Mouse (Mus musculus) layer of hippocampus, adult 8-10 months (tissue): ENCODE results near the gene Fbl. TPM values are rescaled to one million over a fixed set of nuclear protein-coding genes. Genes with fewer than 3 reads are reported as not detected.
"Not testable (repeated sequence)": the region's sequence is repeated elsewhere in the genome, so short reads cannot be mapped to it uniquely, and the experiment has no call there.

Source experiments
- DNase-seq, 2 experiments: peaks; one replicate each; pipeline ENCODE4 v3.0.0; 2022; ENCODE audit warnings: low spot score in 2 of 2
- total RNA-seq, 4 experiments: library from RNA; stranded (reverse); gene quantifications; 2 replicates each; pipeline ENCODE4 v1.2.4; 2022

The Fbl gene
- 10 to 100 TPM; 44.6 to 56.7 (median 54.5) TPM for total RNA-seq

DNA sequence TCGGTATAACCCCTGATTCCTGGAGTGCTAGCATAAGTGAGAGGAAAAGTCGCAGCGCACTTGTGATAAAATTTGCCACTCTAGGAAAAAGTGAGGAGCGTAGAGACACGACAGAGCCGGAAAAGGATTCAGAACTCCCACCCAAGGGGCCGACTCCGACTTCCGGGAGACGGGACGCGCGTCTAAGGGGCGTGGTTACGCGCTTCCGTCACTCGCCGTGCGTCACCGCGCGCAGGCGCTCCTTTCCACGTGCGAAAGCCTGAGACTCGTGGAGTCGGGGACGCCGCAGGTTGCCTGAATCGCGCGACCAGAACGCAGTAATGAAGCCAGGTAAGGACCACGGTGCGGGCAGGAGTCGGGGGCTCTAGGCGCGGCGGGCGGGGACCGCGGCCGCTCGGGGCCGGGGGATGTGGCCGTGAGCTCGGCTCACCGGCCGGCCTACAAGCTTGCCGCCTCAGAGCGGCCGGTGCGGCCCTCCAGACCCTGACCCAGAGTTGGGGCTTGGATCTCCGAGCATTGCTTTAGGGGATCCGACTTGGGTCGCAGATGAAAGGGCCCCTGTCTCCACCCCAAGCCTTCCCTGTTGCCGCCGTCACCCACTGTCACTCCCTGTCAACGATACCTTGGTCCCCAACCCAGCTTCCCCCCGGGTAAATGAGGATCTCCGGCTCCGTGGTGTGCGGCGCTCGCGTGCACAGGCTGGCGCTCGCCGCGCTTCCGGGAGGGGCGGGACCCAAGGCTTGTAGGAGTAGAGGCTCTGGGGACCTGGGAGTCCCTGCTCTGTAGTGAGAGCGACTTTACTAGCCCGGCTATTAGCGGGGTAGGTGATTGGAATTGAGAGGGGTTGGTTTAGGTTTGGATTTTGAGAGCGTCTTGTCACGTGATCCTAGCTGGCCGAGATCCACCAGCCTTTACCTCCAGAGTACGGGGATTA lies at the start of gene Fbl:
Gene Fbl, plus strand, starts transcription at position 222 of the 934 bp plus-strand sequence.
- peak; percentile 86 to 90 for DNase-seq

DNA sequence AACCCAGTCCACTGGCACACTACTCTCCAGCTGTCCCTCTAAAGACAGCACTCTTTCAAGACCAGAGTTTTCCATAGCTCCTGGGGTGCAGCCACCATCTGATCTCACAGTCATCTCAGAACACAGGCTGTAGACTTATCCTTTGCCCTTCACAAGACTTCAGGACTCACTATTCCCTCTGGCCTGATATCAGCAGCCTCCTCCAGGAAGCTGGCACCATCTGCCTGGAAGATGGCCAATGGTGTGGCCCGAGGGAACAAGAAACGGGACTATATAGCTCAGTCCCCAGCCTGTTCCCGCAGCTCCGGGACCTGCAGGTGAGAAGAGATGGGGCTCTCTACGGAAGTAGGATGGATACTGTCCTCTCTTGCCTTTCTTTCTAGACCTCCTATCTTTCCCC lies 40.3 kb upstream of the Fbl start, which contains the start of gene 9530053A07Rik:
Gene 9530053A07Rik, plus strand, starts transcription at position 301 of the 400 bp plus-strand sequence.
- DNase-seq: no peak

DNA sequence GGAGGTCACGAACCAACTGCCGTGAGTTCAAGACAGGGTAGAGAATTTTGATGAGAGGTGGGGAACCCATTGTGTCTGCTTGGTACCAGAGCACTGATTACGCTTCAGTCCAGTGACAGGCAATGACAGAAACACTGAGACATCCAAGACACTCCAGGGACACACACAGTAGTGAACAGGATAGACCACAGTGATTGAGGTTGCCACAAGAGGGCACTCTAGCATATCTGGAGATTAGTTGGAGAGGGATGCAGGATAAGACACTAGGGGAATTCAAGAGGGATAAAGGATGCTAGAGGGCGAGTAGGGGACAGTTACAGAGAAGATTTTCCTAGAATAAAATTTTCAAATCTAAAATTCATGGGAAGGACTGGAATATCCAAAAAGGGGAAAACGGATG lies 31.9 kb upstream of the Fbl start:
- no peak for DNase-seq

DNA sequence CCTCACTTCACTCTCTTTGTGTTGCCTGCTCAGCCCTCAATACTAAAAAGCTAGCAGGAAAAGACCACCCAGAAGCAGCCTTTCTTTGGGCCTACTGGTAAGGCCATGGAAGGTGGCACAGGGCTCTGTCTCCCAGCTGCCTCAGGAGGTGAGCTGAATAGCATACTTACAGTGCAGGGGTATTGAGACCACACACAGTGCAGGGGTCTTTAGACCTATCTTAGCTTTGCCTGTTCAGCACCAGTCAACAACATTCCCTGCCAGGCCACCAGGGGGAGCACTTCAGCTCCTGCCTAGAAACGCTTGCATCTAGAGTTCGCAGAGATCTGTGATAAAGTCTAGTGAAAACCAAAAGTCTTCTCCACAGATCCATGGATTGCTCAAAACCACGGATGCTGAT lies 21.2 kb upstream of the Fbl start:
- peak in 1 of 2 experiments; percentile 53 for DNase-seq

DNA sequence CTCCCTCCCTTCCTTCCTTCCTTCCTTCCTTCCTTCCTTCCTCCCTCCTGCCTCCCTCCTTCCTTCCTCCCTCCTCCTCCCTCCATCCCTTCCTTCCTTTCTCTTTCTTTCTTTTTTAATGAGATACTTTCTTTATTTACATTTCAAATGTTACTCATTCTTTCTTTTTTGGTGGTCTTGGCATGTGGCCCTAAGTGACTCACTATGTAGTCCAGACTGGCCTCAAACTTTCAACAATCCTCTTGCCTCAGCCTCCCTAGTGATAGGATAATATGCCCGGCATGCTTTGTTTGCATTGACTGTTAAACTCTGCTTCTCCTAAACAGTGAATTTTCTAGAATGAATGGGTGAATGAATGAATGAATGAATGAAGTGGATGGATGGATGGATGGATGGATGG lies 19.7 kb upstream of the Fbl start:
- DNase-seq: no peak

DNA sequence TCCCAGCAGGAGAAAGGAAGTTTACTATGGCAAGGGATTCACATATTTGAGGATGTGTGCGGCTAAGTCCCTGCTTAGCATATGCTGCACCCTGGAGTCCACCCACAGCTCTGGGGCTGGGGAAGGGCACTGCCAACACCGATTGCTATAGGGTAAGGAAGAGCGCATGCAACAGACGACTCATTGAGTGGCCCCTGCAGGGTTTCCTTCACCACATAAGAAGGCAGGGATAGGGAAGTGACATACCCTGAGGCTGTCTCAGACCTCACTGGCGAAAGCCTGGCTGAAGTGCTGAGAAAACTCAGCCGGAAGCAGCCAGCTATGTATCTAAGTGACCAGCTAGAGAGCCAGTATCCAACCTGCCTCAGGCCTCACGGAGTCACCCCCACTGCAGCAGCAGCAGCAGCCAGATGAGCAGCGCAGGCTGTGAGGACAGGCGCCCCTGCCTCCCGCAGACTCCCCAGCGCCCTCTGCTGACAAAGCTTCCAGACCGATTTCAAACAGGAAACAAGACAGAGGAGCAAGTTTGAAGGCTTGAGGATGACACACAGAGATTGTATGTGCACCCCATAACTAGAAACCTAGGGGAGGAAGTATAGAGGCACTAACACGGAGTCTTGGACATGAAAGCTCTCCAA lies 17.8 kb upstream of the Fbl start:
- peak in 1 of 2 experiments; percentile 17 for DNase-seq

DNA sequence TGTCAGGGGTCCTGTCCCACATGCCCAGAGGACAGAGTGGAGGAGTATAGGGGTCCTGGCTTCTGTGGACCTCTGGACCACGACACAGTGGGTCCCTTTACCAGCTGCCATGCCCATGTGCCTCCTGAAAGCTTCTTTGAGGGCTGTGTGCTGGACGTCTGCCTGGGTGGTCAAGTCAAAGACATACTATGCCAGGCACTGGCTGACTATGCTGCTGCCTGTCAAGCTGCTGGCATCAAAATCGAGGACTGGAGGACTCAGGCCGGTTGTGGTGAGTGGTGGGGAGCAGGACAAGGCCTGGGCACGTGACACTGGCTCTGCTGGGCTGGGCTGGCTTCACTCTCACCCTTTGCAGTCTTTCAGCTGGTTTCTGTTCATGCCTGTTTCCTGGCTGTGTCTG lies 15.9 kb upstream of the Fbl start:
- DNase-seq: not testable (repeated sequence)

DNA sequence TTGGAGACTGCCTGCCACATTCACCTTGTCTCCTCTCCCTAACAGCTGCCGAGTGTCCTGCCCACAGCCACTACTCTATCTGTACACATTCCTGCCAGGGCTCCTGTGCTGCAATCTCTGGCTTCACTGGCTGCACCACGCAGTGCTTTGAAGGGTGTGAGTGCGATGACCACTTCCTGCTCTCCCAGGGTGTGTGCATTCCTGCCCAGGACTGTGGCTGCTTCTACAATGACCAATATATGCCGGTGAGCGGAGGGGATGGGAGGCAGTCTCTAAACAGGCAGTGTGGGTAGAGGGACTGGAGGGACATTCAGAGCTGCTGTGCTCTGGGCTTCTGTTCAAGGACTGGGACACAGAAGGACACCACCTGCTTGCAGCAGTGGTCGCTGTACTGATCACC lies 10.2 kb upstream of the Fbl start:
- no peak for DNase-seq

DNA sequence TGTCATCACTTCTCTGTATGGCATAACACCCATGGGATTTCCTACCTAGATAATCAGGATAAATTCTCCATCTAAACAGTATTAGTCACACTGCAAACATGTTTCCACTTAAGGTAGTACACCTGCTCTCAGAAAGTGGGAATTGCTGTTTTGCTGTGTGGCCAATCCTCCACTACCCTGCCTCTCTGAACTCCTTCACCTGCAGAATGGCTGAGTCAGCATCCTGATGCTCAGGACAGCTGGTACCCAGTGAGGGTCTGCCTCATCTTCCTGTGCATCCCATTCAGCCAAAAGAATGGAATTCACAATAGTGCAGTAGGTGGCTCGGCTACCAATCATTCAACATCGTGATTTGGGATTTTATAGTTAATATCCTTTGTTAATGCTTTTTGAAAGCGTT lies 9.6 kb upstream of the Fbl start:
- no peak for DNase-seq

DNA sequence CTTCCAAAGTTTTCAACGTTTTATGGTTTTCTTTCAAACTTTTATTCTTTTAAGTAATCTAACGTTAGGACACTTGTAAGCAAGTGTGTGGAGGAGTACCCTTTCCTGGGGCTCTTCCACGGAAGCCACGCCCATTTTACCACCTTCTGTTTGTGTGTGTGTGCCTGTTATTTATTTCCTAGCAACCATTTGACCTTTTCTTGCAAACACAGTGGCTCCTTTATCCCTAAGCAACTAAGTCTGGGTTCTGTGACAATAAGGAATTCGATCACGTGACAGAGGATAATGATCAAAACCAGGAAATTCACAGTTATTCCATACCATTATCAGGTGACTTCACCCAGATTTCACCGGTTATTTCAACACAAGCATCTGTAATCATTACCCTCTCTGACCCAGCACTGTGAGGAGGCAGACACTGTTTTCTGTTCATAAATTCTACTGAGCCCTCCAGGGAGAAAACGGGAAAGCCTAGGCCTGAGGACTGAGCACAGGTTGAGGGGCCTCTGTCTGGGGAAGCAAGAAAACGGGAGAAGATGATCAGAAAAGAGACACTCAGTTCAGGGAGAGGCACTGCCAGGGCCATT lies 8.3 kb upstream of the Fbl start:
- no peak for DNase-seq

DNA sequence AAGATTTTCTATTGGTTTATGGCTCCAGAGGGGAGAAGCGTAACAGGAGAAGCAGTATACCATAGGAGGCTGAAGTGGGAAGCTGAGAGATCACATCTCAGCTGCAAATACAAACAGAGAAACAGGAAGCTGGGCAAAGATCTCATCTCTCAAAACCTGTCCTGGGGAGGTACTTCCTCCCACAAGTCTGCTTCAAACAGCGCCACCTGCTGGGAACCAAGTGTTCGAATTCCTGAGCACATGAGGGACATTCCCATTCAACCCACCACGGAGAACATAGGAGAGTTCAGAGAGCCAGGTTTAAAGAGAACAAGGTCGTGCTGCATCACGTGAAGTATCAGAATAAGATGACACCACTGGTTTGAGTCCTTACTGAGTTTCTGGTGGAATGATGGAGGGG lies 4.1 kb upstream of the Fbl start:
- DNase-seq: no peak

DNA sequence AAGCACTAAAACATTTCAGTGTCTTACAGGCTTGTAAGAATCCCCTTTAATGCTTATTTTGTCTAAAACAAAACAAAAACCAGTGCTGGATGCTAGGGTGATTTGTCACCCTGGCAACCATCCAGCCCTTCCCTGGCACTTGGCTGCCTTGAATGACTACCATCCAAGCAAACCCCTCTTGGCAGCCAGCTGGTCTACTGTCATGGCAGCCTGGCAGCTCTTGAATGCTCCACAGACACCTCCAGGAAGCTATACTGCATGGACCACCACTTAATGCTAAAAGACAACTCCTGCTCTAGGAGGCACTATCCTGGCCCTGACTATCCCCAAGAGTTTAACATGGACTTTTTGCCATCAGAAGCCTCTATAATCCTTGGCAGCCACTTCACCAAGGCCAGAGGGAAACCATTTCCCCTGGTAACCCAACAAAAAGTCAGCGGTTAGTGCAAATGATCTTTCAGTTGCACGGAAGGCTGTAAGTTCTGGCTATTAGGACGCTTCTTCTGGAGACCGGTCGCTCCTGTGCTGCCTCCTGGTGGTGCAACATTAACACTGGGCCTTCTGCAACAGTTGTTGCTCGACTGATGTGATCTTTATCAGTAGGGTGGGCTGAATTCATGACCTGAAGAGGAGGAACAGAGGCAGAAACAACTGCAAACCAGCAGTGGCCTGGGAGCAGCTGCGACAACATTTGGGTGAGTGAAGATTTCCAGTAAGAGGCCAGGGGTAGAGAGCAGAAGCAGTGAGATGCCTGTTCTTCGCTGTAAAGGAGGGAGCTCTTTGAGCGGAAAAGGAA lies 992 bp upstream of the Fbl start:
- DNase-seq: peak; percentile 50 to 56

DNA sequence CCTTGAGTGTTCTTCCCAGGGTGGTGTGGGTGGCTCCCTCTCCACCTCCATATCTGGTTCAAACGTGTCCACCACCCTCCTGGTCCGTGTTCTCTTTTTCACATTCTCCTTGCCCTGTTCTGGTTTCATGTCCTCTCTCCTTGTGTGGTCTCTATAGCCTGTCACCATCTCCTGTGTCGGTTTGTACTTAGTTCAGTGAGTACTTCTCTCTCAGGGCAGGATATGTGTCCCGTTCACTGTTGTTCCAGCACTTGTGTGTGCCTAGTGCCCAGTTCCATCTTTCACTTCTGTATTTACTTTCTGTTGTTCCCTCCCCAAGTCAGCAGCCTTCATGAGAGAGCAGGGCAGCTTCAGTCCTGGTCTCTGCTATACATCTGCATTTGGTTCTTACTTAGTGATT lies 5.8 kb downstream of the Fbl start:
- DNase-seq: no peak

DNA sequence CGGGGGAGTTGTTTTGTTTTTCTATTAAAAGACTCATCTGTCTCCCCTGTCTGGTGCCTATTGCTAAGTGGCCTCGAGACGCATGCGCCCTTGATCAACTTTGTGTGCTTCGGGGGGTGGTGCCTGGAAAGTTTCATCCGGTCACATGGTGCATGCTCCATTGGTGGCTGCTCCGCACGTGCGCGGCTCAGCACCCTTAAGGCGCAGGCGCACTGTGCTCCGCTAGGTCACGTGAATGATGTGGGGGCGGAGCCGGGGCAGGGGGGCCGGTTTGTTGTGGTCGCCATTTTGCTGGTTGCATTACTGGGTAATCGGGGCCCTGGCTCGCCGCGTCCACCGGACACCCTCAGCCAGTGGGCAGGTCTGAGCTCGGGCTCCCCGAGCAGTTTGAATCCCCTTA lies 9.7 kb downstream of the Fbl start, which contains the start of gene Dyrk1b:
Gene Dyrk1b, plus strand, starts transcription at position 242 of the 400 bp plus-strand sequence.
- DNase-seq: peak; percentile 98

DNA sequence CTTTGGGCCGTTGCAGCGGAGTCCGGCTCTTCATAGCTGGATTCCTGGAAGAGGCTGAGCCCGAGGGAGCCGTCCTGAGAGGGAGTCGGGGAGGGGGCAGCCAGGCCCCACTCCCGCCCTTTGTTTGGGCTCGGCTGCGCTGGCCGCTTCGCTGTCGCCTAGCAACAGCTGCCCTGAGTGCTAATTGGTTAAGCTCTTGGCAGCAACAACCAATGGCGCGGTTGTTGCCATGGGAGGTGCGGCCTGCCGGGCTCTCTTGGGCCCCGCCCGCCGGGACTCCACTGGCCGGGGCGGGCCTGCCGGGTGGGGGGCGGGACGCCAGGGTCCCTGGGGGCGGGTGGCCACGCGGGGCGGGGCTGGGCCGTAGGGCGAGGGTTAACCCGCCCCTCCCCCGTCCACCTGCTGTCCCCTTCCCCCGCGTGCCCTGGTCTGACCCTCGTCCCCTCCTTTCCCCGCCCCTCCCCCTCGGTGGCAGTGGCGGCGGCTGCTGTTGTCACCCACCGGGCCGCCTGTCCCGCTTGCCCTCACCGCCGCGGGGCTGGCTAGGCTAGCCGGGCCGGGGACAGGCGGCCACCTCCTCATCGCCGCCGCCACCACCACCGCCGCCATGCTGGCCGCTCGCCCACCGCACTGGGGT lies 10.3 kb downstream of the Fbl start:
- peak; percentile 93 to 94 for DNase-seq

DNA sequence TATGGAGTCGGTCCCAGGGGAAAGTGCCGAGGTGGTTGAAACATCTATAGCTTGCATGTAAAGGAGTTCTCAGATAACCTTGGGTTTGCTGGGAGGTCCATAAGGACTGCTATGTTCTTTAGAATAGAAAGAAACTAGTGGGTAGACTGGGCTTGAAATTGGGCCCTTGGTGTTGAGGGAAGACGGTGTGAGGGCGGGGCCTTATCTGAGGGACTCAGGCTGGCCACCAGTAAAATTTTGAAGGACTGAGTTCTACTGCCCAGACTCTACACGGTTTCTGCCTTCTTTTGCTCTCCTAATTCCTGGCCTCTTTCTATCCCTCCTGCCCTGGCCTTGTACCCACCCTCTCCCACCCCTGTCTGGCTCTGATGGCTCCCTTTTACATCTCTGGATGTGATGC lies 11.4 kb downstream of the Fbl start:
- no peak for DNase-seq

DNA sequence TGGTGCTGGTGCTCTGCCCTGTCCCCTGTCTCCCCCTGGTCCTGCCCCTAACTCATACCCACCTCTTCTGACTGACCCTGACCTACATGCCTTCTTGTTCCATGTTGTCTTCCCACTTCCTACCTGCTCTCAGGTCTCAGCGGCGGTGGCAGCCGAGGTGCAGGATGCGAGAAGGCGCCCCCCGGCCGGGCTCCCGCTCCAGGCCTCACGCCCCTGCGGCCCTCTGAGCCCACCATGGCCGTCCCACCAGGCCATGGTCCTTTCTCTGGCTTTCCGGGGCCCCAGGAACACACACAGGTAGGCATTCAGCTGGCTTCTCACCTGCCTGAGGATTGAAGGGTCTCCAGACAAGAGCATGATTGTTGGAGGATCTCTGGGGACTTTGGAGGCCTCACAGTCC lies 11.9 kb downstream of the Fbl start:
- DNase-seq: no peak

DNA sequence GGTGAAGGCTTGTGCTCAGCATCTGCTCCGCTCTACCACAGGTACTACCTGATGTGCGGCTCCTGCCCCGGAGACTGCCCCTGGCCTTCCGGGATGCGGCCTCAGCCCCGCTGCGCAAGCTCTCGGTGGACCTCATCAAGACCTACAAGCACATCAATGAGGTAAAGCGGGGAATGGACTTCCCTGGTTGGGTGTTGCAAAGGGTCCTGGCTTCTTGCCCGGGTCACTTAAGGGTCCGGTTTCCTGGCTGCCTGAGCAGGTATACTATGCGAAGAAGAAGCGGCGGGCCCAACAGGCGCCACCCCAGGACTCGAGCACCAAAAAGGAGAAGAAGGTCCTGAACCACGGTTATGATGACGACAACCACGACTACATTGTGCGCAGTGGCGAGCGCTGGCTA lies 12.8 kb downstream of the Fbl start:
- no peak for DNase-seq

DNA sequence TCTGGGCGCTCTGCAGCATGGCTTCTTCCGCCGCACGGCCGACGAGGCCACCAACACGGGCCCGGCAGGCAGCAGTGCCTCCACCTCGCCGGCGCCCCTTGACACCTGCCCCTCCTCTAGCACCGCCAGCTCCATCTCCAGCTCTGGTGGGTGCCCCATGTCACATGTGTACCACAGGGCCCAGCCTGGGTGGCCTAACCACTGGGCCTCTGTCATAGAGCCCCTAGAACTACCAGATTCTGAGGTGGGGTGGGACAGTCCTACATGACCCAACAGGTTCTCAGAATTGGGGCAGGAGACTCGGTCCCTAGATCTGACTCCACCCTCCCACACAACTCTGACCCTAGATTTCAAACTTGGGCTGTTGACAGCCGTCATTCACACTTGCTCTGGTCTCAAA lies 16.4 kb downstream of the Fbl start:
- DNase-seq: no peak

DNA sequence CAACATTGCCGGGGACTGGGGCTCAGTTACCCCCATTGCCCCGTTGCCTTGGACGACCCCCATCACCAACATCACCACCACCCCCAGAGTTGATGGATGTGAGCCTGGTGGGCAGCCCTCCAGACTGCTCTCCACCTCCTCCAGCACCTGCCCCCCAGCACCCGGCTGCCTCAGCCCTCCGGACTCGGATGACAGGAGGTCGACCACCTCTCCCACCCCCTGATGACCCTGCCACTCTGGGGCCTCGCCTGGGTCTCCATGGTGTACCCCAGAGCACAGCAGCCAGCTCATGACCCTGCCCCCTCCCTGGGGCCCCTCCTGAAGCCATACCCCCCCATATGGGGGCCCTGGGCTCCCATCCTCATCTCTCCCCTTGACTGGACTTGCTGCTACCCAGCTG lies 17.1 kb downstream of the Fbl start:
- DNase-seq: no peak

DNA sequence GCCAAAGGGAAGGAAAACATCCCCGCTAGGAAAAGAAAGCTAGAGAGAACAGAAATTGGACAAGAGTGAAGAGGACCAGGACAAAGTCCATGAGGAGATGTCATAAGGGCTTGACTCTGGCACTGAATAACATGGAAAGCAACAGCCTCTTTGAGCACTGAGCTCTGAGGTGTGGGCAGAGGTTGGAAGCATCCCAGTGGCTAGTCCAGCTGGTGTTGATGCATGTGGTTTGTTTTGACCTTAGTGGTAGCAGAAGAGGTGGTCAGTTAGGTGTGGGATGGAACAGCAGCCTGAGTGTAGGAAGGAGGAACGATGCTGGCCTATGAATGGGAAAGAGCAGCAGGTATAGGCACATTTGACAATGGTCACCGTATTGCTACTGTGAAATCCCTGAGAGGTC lies 22.0 kb downstream of the Fbl start:
- DNase-seq: no peak
